Mouse (Mus musculus) lung, embryonic 16.5 days (tissue): Measurements from ENCODE around the gene Hnrnpa3. TPM values are rescaled to one million over a fixed set of nuclear protein-coding genes. Genes with fewer than 3 reads are reported as not detected.

Experiments
- ATAC-seq: fragments of 200-750 bp; cut with Nextera tagmentation; 2 replicates; pipeline ENCODE4 v1.8.0; 2017; ENCODE audit warnings: low read depth, mild to moderate bottlenecking, moderate library complexity
- H3K27ac ChIP-seq: fragments of 300-500 bp; sonication (generic); 2 replicates; pipeline ENCODE4 v1.5.1; 2014; ENCODE audit warnings: mild to moderate bottlenecking, control low read depth, low read length
- H3K27me3 ChIP-seq: fragments of 300-500 bp; sonication (generic); 2 replicates; pipeline ENCODE4 v1.6.1; 2014; ENCODE audit warnings: low read depth, low read length, mixed read lengths; ENCODE audit not compliant: control insufficient read depth, insufficient read depth
- H3K36me3 ChIP-seq: fragments of 300-500 bp; sonication (generic); 2 replicates; pipeline ENCODE4 v1.6.1; 2014; ENCODE audit warnings: low read length; ENCODE audit not compliant: control insufficient read depth, insufficient read depth
- H3K4me1 ChIP-seq: fragments of 300-500 bp; sonication (generic); replicated peaks from 2 replicates; pipeline ENCODE4 v1.6.1; 2014; ENCODE audit warnings: low read length, mixed read lengths; ENCODE audit not compliant: control insufficient read depth, insufficient read depth
- H3K4me2 ChIP-seq: fragments of 300-500 bp; sonication (generic); 2 replicates; pipeline ENCODE4 v1.6.1; 2014; ENCODE audit warnings: low read depth, low read length, control low read depth
- H3K4me3 ChIP-seq: fragments of 300-500 bp; sonication (generic); 2 replicates; pipeline ENCODE4 v1.5.1; 2014; ENCODE audit warnings: mild to moderate bottlenecking, low read length, control low read depth
- H3K9ac ChIP-seq: fragments of 300-500 bp; sonication (generic); 2 replicates; pipeline ENCODE4 v1.6.1; 2014; ENCODE audit warnings: low read length, control low read depth
- H3K9me3 ChIP-seq: fragments of 300-500 bp; sonication (generic); 2 replicates; pipeline ENCODE4 v1.6.1; 2016; ENCODE audit warnings: low read length; ENCODE audit not compliant: control insufficient read depth
- WGBS: fragments of 180-500 bp; shearing (Covaris S2); extraction: QIAGEN DNeasy Blood & Tissue Kit; methylation state at CpG from one replicate; pipeline ENCODE4 v1.1.7; 2014; 5-methylcytosine and 5-hydroxymethylcytosine counted together
- polyA plus RNA-seq: library from polyadenylated mRNA; unstranded; fragments of >200 nt; fragmentation: Nextera tagmentation; extraction: Ambion mirVana; gene quantifications from 2 replicates; pipeline ENCODE4 v1.2.1, GENCODE M21; 2015

Gene Hnrnpa3
- polyA plus RNA-seq, 1 experiment from 2014 or later, result 346 TPM

DNA sequence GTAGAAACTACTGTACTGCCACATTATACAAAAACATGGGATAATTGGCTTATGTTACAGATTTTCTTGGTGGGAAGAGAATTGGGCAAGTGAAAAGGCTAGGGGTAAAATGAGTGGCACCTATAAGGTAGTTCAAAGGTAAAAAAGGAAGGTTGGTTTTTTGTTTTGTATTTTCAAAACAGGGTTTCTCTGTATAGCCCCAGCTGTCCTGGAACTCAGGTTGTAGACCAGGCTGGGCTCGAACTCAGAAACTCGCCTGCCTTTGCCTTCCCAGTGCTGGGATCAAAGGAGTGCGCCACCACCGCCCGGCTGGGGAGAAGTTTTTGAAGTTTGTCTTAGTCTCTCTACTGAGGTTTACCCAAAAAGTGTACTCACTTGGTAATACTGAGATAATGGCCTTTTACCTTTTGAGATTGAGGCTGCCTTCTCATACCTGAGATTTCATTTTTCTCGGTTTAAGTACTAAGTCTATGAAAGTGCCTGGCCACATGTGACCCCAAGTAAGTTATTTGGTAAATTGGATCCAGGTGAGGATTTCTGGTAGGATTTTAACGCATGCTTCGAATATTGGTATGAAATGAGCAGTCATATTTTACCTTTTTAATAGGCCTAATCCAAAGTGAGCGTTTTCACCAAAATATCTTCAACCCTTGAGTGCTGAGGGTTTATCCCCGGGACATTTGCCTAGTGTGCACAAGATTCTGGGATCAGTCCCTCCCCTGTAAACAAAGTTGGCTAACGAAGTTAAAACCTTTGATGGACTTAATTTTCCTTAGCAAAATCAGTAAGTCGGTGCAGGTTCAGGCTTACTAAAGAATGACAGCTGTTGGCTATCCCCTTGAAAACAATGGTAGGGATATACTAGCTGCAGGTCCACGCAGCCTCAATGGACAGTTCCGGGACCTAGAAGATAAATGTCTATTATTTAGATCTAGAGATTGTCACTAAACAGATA is 10.7 kb downstream of the Hnrnpa3 start:
- Histone ChIP-seq H3K36me3 (peaks cover 12% of the 10 kb centered on the region), H3K9me3 (no peaks in the 10 kb centered on the region), H3K4me1 (no peaks in the 10 kb centered on the region), H3K4me3 (no peak overlapping the region), H3K27ac (no peak overlapping the region), H3K27me3 (no peaks in the 10 kb centered on the region), H3K4me2 (no peak overlapping the region), H3K9ac (no peak overlapping the region)
- ATAC-seq, result no peak
- WGBS, result 34% methylated on average over 14 of the region's 14 CpGs

DNA sequence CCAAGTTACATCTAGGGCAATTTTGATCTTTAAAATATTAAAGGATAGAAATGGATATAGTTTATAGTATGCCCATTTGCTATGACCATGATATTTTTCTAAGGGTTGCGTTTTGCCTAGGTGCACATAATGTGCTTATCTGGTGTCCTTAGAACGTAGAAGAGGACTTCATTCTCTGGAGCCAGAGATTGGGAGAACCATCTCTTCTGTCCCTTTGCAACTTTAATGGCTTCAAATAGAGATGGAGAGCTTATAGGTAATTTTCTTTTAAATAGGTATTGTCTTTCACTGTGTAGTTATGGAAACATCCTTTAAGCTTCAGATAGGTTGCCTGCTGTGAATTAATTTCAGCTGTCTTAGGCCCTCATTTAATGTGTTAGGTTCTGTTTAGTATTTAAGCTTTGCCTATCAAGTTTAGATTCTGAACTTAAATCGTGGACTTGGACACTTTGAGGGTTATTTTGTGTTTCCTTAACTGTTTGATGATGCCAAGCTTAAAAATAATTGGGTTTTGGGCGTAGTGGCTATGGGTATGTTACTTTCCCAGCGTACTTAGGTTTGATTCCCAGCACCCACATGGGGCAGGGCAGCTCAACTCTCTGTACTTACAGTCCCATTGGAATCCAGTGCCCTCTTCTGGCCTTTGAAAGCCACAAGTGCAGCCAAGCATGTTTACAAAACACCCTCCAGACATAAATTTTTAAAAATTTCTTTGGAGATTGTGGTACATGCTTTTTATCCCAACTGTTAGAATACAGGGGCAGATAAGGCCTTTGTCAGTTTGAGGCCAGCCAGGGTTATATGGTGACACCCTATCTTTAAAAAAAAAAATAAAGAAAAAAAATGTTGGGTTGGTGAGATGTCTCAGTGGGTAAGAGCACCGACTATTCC is 11.6 kb downstream of the Hnrnpa3 start:
- H3K4me2 ChIP-seq, result no peak overlapping the region
- H3K9ac ChIP-seq, result no peak overlapping the region
- H3K27ac ChIP-seq, result no peak overlapping the region
- ATAC-seq, result no peak
- no peak overlapping the region for H3K4me3 ChIP-seq
- WGBS, result 72% methylated on average over 6 of the region's 6 CpGs
- no peaks in the 10 kb centered on the region for H3K9me3 ChIP-seq
- H3K36me3 ChIP-seq, result peaks cover 10% of the 10 kb centered on the region
- H3K4me1 ChIP-seq, result no peaks in the 10 kb centered on the region
- H3K27me3 ChIP-seq, result no peaks in the 10 kb centered on the region

DNA sequence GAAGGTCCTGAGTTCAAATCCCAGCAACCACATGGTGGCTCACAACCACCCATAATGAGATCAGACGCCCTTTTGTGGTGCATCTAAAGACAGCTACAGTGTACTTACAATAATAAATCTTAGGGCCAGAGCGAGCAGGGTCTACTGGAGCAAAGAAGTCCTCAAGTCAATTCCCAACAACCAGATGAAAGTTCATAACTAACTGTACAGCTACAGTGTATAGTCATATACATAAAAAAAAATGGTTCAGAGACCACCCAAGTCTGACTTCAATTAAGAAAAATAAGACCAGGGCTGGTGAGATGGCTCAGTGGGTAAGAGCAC is 12.2 kb downstream of the Hnrnpa3 start:
- Histone ChIP-seq H3K4me2 (no peak overlapping the region), H3K4me3 (no peak overlapping the region), H3K36me3 (peaks cover 15% of the 10 kb centered on the region), H3K9ac (no peak overlapping the region), H3K27me3 (no peaks in the 10 kb centered on the region), H3K4me1 (no peaks in the 10 kb centered on the region), H3K9me3 (no peaks in the 10 kb centered on the region), H3K27ac (no peak overlapping the region)
- no peak for ATAC-seq
- 68% methylated on average over 2 of the region's 2 CpGs for WGBS

DNA sequence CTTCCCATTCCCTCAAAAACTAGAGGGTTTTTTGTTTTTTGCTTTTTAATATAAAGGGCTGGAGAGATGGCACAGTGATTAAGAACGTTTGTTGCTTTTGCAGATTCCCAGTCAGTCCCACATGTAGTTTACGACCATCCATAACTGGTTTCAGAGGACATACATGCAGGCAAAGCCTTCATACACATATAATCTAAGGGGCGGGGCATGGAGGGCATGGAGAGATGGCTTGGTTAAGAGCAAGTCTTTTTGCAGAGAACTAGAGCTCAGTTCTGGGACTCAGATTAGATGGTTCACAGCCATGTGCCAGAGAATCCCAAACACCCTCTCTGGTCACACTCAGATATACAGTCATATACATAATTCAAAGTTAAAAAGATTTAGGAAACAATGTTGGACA is 13.5 kb downstream of the Hnrnpa3 start:
- Histone ChIP-seq H3K4me3 (no peak overlapping the region), H3K27ac (no peak overlapping the region), H3K27me3 (no peaks in the 10 kb centered on the region), H3K4me2 (no peak overlapping the region), H3K9ac (no peak overlapping the region), H3K4me1 (no peaks in the 10 kb centered on the region), H3K36me3 (peaks cover 25% of the 10 kb centered on the region), H3K9me3 (no peaks in the 10 kb centered on the region)
- 66% methylated on average over 3 of the region's 3 CpGs for WGBS
- no peak for ATAC-seq

DNA sequence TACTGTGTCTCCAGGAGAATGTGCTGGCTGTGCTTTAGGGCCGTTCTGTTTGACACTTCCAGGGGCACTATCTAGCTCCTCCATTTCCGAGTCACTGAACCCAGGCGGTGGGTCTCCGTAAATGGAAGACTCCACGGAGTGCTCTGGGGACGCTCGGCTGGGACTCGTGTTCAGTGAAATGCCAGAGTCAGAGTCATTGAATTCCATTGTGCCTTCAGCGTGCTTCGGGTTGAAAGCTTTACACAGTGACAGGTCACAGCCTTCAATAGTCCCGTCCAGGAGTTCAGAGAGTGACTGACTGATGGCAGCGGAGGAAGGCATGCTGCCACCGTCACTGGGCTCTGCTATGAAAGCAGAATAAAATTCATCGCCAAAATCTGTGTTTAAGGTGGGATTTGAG is 17.5 kb downstream of the Hnrnpa3 start:
- ATAC-seq, result no peak
- Histone ChIP-seq H3K27me3 (no peaks in the 10 kb centered on the region), H3K9me3 (no peaks in the 10 kb centered on the region), H3K27ac (no peak overlapping the region), H3K36me3 (peaks cover 41% of the 10 kb centered on the region), H3K4me3 (no peak overlapping the region), H3K4me1 (peaks cover 4% of the 10 kb centered on the region; the same call in 1 of the 2 replicates), H3K9ac (no peak overlapping the region), H3K4me2 (no peak overlapping the region)
- 86% methylated on average over 14 of the region's 14 CpGs for WGBS

DNA sequence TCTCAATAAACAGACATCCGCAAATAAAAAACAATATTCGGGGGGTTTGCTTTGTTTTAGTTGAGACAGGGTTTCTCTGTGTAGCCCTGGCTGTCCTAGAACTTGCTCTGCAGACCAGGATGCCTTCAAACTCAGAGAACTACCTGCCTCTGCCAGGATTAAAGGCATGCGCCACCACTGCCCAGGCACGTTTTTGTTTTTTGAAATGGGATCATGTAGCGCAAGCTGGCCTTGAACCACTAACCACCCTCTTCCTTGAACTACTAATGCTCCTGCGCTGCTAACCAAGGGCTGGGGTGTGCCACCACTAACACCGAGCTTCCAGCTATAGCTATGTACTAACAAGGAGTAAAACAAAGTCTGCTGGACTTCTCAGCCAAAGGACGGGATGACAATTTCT is 20.9 kb downstream of the Hnrnpa3 start:
- ATAC-seq, result no peak
- no peak overlapping the region for H3K9ac ChIP-seq
- H3K9me3 ChIP-seq, result no peaks in the 10 kb centered on the region
- 84% methylated on average over 8 of the region's 8 CpGs for WGBS
- no peak overlapping the region for H3K4me3 ChIP-seq
- H3K4me1 ChIP-seq, result peaks cover 23% of the 10 kb centered on the region
- no peak overlapping the region for H3K27ac ChIP-seq
- peaks cover 33% of the 10 kb centered on the region for H3K36me3 ChIP-seq
- no peak overlapping the region for H3K4me2 ChIP-seq
- H3K27me3 ChIP-seq, result no peaks in the 10 kb centered on the region

DNA sequence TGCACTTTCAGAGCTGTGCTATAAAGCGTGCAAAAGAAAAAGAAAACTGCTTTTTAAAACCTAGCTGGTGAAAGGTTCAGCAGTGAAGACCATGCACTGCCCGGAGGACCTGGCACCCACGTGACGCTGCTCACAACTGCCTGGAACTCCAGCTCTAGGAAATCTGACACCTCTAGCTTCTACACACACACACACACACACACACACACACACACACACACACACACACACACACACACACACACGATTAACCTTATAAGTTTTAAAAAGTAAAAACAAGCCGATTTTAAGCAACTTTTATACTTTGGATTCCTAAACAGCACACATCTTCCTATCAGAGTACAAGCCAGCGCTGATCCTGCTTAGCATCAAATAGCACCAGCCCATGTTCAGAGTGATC is 22.4 kb downstream of the Hnrnpa3 start:
- H3K4me2 ChIP-seq, result no peak overlapping the region
- no peaks in the 10 kb centered on the region for H3K9me3 ChIP-seq
- ATAC-seq, result no peak
- H3K9ac ChIP-seq, result no peak overlapping the region
- H3K27me3 ChIP-seq, result no peaks in the 10 kb centered on the region
- WGBS, result 43% methylated on average over 7 of the region's 7 CpGs
- no peak overlapping the region for H3K27ac ChIP-seq
- H3K36me3 ChIP-seq, result peaks cover 25% of the 10 kb centered on the region
- peaks cover 35% of the 10 kb centered on the region for H3K4me1 ChIP-seq
- no peak overlapping the region for H3K4me3 ChIP-seq

DNA sequence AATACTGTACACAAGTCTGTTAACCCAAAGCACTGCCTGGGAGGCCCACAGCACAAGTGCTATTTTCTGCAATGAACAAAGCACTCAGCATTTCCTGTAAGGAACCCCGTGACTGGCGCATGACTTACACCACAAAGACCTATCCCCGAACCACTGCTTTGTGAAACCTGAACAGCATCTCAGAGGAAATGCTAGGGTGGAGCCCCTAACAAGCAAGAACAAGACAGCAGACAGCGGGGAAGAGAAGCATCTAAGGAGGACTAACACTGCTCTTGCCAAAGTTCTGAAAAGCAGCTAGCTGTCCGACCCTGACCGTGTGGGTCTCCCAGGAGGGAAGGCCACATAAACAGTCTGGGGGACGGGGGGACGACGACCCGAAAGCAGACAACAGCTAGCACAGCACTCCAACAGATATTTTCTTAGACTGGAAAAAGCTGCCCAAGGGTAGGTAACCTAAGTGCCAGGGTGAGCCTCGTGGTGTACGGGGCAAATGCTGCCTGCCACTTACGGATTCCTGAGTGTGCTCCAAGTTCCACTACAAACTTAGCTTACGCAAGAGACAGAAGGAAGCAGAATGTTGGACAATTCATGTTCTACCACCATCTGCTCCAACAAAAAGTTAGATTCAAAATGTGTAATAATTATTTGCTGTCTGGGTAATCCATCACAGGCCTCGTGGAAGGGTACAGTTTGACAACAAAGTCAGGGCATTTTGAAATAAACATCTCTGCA is 24.1 kb downstream of the Hnrnpa3 start:
- peak; percentile 81 for ATAC-seq
- 26% methylated on average over 15 of the region's 15 CpGs for WGBS
- H3K9me3 ChIP-seq, result no peaks in the 10 kb centered on the region
- peak overlapping the region; percentile 96 for H3K27ac ChIP-seq
- no peaks in the 10 kb centered on the region for H3K27me3 ChIP-seq
- peak overlapping the region; percentile 63 for H3K9ac ChIP-seq
- peak overlapping the region; percentile 27 for H3K4me3 ChIP-seq
- H3K36me3 ChIP-seq, result peaks cover 14% of the 10 kb centered on the region; the same call in 1 of the 2 replicates
- peaks cover 44% of the 10 kb centered on the region for H3K4me1 ChIP-seq
- H3K4me2 ChIP-seq, result peak overlapping the region; percentile 54

DNA sequence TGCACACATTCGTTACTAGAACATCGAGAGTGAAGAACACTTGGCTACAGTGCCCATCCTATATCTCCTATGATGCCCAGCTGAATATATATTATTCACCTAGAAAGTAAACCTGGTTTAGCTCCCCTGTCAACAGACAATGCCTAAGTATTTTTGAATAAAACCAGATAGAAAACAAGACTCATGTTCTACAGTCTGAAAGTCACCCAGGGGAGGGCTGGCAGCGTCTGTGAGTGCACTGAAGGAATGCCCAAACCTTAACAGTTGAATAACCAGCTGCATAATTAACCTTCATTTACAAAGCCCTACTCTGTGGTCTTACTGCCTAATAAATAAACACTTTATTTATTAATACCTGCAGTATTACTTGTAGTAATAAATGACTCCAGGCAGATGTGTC is 25.5 kb downstream of the Hnrnpa3 start:
- H3K4me1 ChIP-seq, result peaks cover 44% of the 10 kb centered on the region

More for the DNA sequence above, 25.5 kb downstream of the Hnrnpa3 start:
- H3K27ac ChIP-seq, result no peak overlapping the region
- H3K9me3 ChIP-seq, result no peaks in the 10 kb centered on the region
- no peak overlapping the region for H3K4me3 ChIP-seq
- no peak for ATAC-seq
- H3K9ac ChIP-seq, result no peak overlapping the region
- H3K27me3 ChIP-seq, result no peaks in the 10 kb centered on the region
- peaks cover 9% of the 10 kb centered on the region; the same call in 1 of the 2 replicates for H3K36me3 ChIP-seq
- no peak overlapping the region for H3K4me2 ChIP-seq
- 79% methylated on average over 3 of the region's 3 CpGs for WGBS
